Mouse (Mus musculus) liver, adult 2 months (tissue): ENCODE measurements around the gene Dctn1. TPM values are rescaled to one million over a fixed set of nuclear protein-coding genes. Genes with fewer than 3 reads are reported as not detected.

Experiments
- DNase-seq: peaks from one replicate; pipeline ENCODE4 v3.0.0-alpha.2; 2011; ENCODE audit warnings: low read depth, low spot score; ENCODE audit errors: extremely low read depth
- H3K27ac ChIP-seq: fragments of 200-500 bp; replicated peaks from 2 replicates; pipeline ENCODE4 v1.5.1; 2012; ENCODE audit warnings: low read depth, mild to moderate bottlenecking, control low read depth, inconsistent platforms, low read length; ENCODE audit not compliant: insufficient read depth
- H3K27me3 ChIP-seq: fragments of 200-500 bp; 2 replicates; pipeline ENCODE4 v1.6.1; 2012; ENCODE audit warnings: mild to moderate bottlenecking, moderate library complexity, low read length, inconsistent platforms; ENCODE audit not compliant: control insufficient read depth, insufficient read depth
- H3K36me3 ChIP-seq: fragments of 200-500 bp; 2 replicates; pipeline ENCODE4 v1.6.1; 2012; ENCODE audit warnings: low read length, inconsistent platforms; ENCODE audit not compliant: control insufficient read depth, insufficient read depth
- H3K4me1 ChIP-seq: fragments of 200-500 bp; 2 replicates; pipeline ENCODE4 v1.6.1; 2011; ENCODE audit warnings: low read length; ENCODE audit not compliant: control insufficient read depth, insufficient read depth
- H3K4me3 ChIP-seq: fragments of 200-500 bp; 2 replicates; pipeline ENCODE4 v1.5.1; 2011; ENCODE audit warnings: low read depth, mild to moderate bottlenecking, control low read depth, low read length, moderate library complexity; ENCODE audit not compliant: insufficient read depth
- H3K79me2 ChIP-seq: fragments of 200-500 bp; 2 replicates; pipeline ENCODE4 v1.6.1; 2012; ENCODE audit warnings: inconsistent platforms, mild to moderate bottlenecking, low read length, moderate library complexity; ENCODE audit not compliant: control insufficient read depth, insufficient read depth
- H3K9ac ChIP-seq: fragments of 200-500 bp; 2 replicates; pipeline ENCODE4 v1.6.1; 2012; ENCODE audit warnings: low read depth, mild to moderate bottlenecking, control low read depth, inconsistent platforms, low read length
- CTCF ChIP-seq: fragments of 200-500 bp; IDR thresholded peaks from 2 replicates; pipeline ENCODE4 v1.5.1; 2011; ENCODE audit warnings: low read depth, low read length, control low read depth
- POLR2A ChIP-seq: fragments of 200-500 bp; IDR thresholded peaks from 2 replicates; pipeline ENCODE4 v1.6.1; 2011; ENCODE audit warnings: low read length, control low read depth; ENCODE audit not compliant: insufficient read depth; ENCODE audit errors: extremely low read depth
- whole genome bisulfite sequencing: fragments of 180-500 bp; shearing (Covaris S2); methylation state at CpG from one replicate; pipeline ENCODE4 v1.1.7; 2018; 5-methylcytosine and 5-hydroxymethylcytosine counted together
- polyA plus RNA-seq: library from polyadenylated mRNA; depleted of rRNA; stranded (reverse); fragments of >200 nt; gene quantifications from 2 replicates; pipeline ENCODE4 v1.2.3, GENCODE M21; 2012; rRNA removed
- total RNA-seq: library from RNA; depleted of rRNA; stranded (reverse); fragments of >200 nt; gene quantifications from 2 replicates; pipeline ENCODE4 v1.2.3, GENCODE M21; 2014; rRNA removed

Dctn1 gene
- total RNA-seq (13.5 and 17.1 TPM in 2 replicates), polyA plus RNA-seq (27.4 and 36.0 TPM in 2 replicates)

GRCm38 (mm10) chr6:83165607-83166242, at the start of gene Dctn1:
Gene Dctn1 (plus strand): TSS chr6:83165920.
- Histone ChIP-seq H3K4me3 (peak within 1 kb of the TSS; percentile 84), H3K9ac (peak within 1 kb of the TSS; percentile 89), H3K27me3 (no peaks in the 10 kb centered on the region), H3K27ac (peak within 1 kb of the TSS; percentile 86), H3K4me1 (peaks cover 5% of the 10 kb centered on the region; the same call in 1 of the 2 replicates), H3K79me2 (peaks cover 18% of the 10 kb centered on the region), H3K36me3 (no peaks in the 10 kb centered on the region)
- WGBS, result under 1% methylated on average over 58 of the region's 58 CpGs
- TF ChIP-seq CTCF (peak; percentile 76), POLR2A (peak; percentile 62; the same call in 1 of the 2 replicates)
- peak; percentile 84 for DNase-seq

- Histone ChIP-seq H3K27ac (no peak overlapping the region), H3K36me3 (no peaks in the 10 kb centered on the region), H3K79me2 (peaks cover 4% of the 10 kb centered on the region; the same call in 1 of the 2 replicates), H3K4me3 (peak overlapping the region; percentile 93; the same call in 1 of the 2 replicates), H3K27me3 (no peaks in the 10 kb centered on the region), H3K4me1 (peaks cover 20% of the 10 kb centered on the region), H3K9ac (peak overlapping the region; percentile 93; the same call in 1 of the 2 replicates)
- no peak for TF ChIP-seq CTCF
- no peak for TF ChIP-seq POLR2A
- no peak for DNase-seq
- WGBS, result 67% methylated on average over 11 of the region's 11 CpGs
Observed at GRCm38 (mm10) chr6:83116373-83117164, 49.2 kb upstream of the Dctn1 start.

DNA sequence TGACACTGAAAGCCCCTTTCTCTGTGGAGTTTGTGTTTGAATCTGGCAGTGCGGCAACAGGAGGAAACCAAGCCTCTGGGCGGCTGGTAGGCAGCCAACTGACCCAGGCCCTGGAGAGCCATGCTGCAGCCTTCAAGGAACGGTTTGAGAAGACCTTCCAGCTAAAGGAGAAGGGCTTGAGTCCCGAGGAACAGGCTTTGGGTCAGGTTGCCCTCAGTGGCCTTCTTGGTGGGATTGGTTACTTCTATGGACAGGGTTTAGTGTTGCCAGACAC, 48.6 kb upstream of the Dctn1 start:
- Histone ChIP-seq H3K27me3 (no peaks in the 10 kb centered on the region), H3K27ac (no peak overlapping the region), H3K4me1 (peaks cover 20% of the 10 kb centered on the region), H3K36me3 (no peaks in the 10 kb centered on the region), H3K9ac (no peak overlapping the region), H3K79me2 (peaks cover 4% of the 10 kb centered on the region; the same call in 1 of the 2 replicates), H3K4me3 (no peak overlapping the region)
- TF ChIP-seq CTCF (no peak), POLR2A (no peak)
- DNase-seq, result no peak
- WGBS, result 84% methylated on average over 4 of the region's 4 CpGs

GRCm38 (mm10) chr6:83117616-83118015, 48.1 kb upstream of the Dctn1 start:
- no peaks in the 10 kb centered on the region for H3K36me3 ChIP-seq
- peaks cover 4% of the 10 kb centered on the region; the same call in 1 of the 2 replicates for H3K79me2 ChIP-seq
- no peak for DNase-seq
- H3K27ac ChIP-seq, result no peak overlapping the region
- no peak overlapping the region for H3K4me3 ChIP-seq
- no peaks in the 10 kb centered on the region for H3K27me3 ChIP-seq
- H3K9ac ChIP-seq, result no peak overlapping the region
- 83% methylated on average over 13 of the region's 13 CpGs for WGBS
- no peak for TF ChIP-seq POLR2A
- TF ChIP-seq CTCF, result no peak
- H3K4me1 ChIP-seq, result peaks cover 20% of the 10 kb centered on the region

- no peak for DNase-seq
- Histone ChIP-seq H3K27ac (no peak overlapping the region), H3K4me1 (peaks cover 20% of the 10 kb centered on the region), H3K36me3 (no peaks in the 10 kb centered on the region; the same call in 1 of the 2 replicates), H3K4me3 (no peak overlapping the region), H3K9ac (no peak overlapping the region), H3K27me3 (no peaks in the 10 kb centered on the region), H3K79me2 (peaks cover 4% of the 10 kb centered on the region; the same call in 1 of the 2 replicates)
- TF ChIP-seq CTCF (no peak), POLR2A (no peak)
- 81% methylated on average over 11 of the region's 11 CpGs for WGBS
Observed at GRCm38 (mm10) chr6:83118369-83118768, 47.4 kb upstream of the Dctn1 start.
